Mouse (Mus musculus) thymus, adult 2 months (tissue): ENCODE measurements around the gene Fam217b. TPM values are rescaled to one million over a fixed set of nuclear protein-coding genes. Genes with fewer than 3 reads are reported as not detected.

Experiments used
- DNase-seq: peaks from one replicate; pipeline ENCODE4 v3.0.0; 2021
- H3K27ac ChIP-seq: fragments of 200-500 bp; 2 replicates; pipeline ENCODE4 v1.5.1; 2012; ENCODE audit warnings: low read length, control low read depth; ENCODE audit not compliant: control insufficient read depth, insufficient read depth
- H3K27me3 ChIP-seq: fragments of 200-500 bp; 2 replicates; pipeline ENCODE4 v1.6.1; 2012; ENCODE audit warnings: mild to moderate bottlenecking, low read length, moderate library complexity, mixed read lengths; ENCODE audit not compliant: control insufficient read depth, insufficient read depth
- H3K36me3 ChIP-seq: fragments of 200-500 bp; 2 replicates; pipeline ENCODE4 v1.6.1; 2012; ENCODE audit warnings: mild to moderate bottlenecking, low read length, moderate library complexity; ENCODE audit not compliant: control insufficient read depth, insufficient read depth
- H3K4me1 ChIP-seq: fragments of 200-500 bp; replicated peaks from 2 replicates; pipeline ENCODE4 v1.6.1; 2012; ENCODE audit warnings: low read length; ENCODE audit not compliant: control insufficient read depth, insufficient read depth
- H3K4me3 ChIP-seq: fragments of 200-500 bp; 2 replicates; pipeline ENCODE4 v1.5.1; 2012; ENCODE audit warnings: mild to moderate bottlenecking, low read length, control low read depth, moderate library complexity; ENCODE audit not compliant: control insufficient read depth, insufficient read depth
- CTCF ChIP-seq: fragments of 200-500 bp; IDR thresholded peaks from 2 replicates; pipeline ENCODE4 v1.5.1; 2012; ENCODE audit warnings: mild to moderate bottlenecking, control low read depth, low read length, moderate library complexity, borderline replicate concordance; ENCODE audit not compliant: control insufficient read depth, poor library complexity, insufficient read depth; ENCODE audit errors: extremely low read depth
- POLR2A ChIP-seq: fragments of 200-500 bp; IDR thresholded peaks from 2 replicates; pipeline ENCODE4 v1.6.1; 2012; ENCODE audit warnings: mild to moderate bottlenecking, low read length, control low read depth, moderate library complexity; ENCODE audit not compliant: control insufficient read depth, poor library complexity, insufficient read depth; ENCODE audit errors: extremely low read depth
- WGBS: fragments of 180-500 bp; shearing (Covaris S2); methylation state at CpG from one replicate; pipeline ENCODE4 v1.1.7; 2018; 5-methylcytosine and 5-hydroxymethylcytosine counted together
- polyA plus RNA-seq: library from polyadenylated mRNA; depleted of rRNA; stranded (reverse); fragments of >200 nt; gene quantifications from 2 replicates; pipeline ENCODE4 v1.2.3, GENCODE M21; 2012

Gene Fam217b
- polyA plus RNA-seq, 1 experiment = 1.0 TPM

DNA sequence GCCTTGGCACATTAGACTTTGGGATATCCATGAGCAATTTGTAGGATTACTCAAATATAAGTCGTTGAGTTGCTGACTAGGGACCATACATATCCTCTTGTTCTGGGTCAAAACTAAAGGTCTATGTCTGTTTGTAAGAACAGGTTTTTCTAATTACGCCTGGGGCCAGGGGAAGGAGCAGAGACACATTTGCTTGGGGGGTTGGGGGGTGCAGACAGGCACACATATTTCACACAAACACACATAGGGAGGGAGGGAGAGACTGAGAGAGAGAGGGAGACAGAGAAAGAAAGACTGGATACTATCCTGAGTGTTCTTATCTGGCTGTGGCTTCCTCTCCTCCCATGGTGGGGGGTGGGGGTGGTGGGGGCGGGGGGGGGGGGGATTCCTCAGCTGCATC lies 7.9 kb downstream of the Fam217b start:
- Histone ChIP-seq H3K4me3 (no peak overlapping the region), H3K4me1 (no peaks in the 10 kb centered on the region), H3K27ac (no peak overlapping the region), H3K36me3 (no peaks in the 10 kb centered on the region), H3K27me3 (no peaks in the 10 kb centered on the region)
- WGBS = 85% methylated on average over 3 of the region's 3 CpGs
- TF ChIP-seq POLR2A = no peak
- no peak for DNase-seq

DNA sequence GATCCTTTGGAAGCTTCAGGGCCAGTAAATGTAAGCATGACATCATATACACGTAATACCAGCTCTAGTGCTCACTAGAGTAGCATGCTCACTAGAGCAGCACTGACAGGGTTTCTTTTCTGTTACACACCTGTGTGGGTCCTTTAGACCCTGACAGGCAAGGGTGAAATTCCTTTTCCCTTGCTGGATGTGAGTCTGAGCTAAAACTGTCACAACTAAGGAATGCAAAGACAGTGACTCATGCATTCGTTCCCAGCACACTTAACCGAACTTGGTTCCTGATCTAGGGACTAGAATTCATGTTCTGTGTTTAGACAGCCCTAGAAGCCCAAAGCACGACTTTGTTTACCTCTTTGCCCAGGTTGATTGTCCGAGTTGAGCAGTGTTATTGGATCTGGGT lies 8.9 kb downstream of the Fam217b start:
- DNase-seq = no peak
- 90% methylated on average over 5 of the region's 5 CpGs for WGBS
- TF ChIP-seq POLR2A (no peak), CTCF (no peak)
- Histone ChIP-seq H3K4me3 (no peak overlapping the region), H3K36me3 (no peaks in the 10 kb centered on the region), H3K4me1 (no peaks in the 10 kb centered on the region), H3K27me3 (no peaks in the 10 kb centered on the region), H3K27ac (no peak overlapping the region)

DNA sequence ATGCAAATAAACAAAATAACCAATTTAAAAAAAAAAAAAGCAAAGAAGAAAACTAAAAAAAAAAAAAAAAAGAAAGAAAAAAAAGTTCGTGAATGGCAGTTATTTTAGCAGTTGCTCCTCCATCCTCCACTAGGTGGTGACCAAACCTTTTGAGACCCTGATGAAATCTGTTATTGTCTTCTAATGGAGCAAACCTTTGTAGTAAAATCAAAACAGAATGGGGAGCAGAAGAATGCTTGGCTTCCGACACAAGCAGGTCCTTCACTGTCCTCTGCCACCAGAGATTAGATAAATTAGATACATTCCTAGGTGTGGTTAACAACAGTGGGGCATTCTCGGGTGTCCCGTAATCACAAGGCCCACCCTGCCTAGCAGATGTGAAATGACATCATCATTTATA lies 11.9 kb downstream of the Fam217b start:
- Histone ChIP-seq H3K36me3 (no peaks in the 10 kb centered on the region), H3K4me3 (no peak overlapping the region), H3K4me1 (no peaks in the 10 kb centered on the region), H3K27me3 (no peaks in the 10 kb centered on the region), H3K27ac (no peak overlapping the region)
- 52% methylated on average over 4 of the region's 4 CpGs for WGBS
- no peak for DNase-seq
- TF ChIP-seq POLR2A (no peak), CTCF (no peak)

DNA sequence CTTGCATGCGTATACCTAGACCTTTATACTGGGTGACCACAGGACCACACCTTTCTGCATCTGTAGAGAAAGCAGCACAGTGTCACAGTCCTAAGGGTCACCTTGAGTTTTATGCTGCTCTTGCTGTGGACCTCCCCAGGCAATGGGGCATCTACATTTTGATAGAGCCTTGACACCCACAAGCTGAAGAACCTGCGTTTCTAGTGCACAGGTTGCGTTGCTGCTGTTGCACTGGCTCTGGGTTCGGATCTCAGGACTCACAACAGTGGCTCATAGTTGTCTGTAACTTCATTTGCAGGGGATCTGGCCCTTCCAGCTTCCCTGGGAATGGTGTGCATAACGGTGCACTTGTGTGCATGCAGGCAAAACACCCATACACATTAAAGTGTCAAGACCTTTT lies 12.9 kb downstream of the Fam217b start:
- Histone ChIP-seq H3K27me3 (no peaks in the 10 kb centered on the region), H3K27ac (no peak overlapping the region), H3K4me3 (no peak overlapping the region), H3K4me1 (no peaks in the 10 kb centered on the region), H3K36me3 (no peaks in the 10 kb centered on the region)
- DNase-seq = no peak
- 92% methylated on average over 5 of the region's 5 CpGs for WGBS
- TF ChIP-seq CTCF (no peak), POLR2A (no peak)

DNA sequence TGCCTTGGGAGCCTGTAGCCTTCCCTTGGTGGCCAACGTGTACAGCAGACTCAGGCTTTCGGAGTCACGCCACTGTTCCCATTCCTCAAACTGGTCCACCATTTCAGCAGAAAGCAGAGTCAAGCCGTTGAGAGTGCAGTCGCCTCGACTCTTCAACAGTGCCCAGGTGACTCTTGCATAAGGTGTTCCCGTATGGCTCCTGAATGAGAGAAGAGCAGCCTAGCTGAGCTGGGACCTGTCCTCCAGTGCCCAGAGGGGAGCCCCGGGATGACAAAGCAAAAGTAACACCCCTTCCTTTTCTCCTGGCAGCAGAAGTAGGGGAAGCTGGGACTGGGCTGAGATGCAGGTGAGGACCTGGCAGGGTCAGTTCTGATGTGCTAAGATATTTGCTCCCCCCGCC lies 13.9 kb downstream of the Fam217b start:
- Histone ChIP-seq H3K27ac (no peak overlapping the region), H3K4me1 (no peaks in the 10 kb centered on the region), H3K36me3 (no peaks in the 10 kb centered on the region), H3K4me3 (no peak overlapping the region), H3K27me3 (no peaks in the 10 kb centered on the region)
- WGBS = 76% methylated on average over 9 of the region's 9 CpGs
- TF ChIP-seq CTCF (no peak), POLR2A (no peak)
- no peak for DNase-seq

DNA sequence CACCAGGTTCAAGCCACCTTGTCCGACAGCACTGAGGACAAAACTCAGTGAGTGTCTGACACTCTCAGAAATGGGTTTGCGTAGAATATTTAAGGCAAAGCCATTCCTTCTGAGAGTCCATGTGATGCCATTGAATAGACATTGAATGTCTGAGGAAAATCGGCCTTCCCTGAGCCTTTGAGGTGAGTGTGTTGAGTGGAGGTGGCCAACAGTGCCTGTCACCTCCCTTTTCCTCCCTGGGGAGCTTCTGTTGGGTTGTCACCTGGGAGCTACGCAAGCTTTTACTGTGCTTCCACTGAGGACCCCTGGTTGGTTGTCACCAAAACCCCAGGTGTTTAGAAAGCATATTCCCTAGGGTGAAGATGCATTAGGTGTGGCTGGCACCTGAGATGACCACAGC lies 14.4 kb downstream of the Fam217b start:
- Histone ChIP-seq H3K27ac (no peak overlapping the region), H3K27me3 (no peaks in the 10 kb centered on the region), H3K36me3 (no peaks in the 10 kb centered on the region), H3K4me1 (no peaks in the 10 kb centered on the region), H3K4me3 (no peak overlapping the region)
- no peak for TF ChIP-seq POLR2A
- WGBS = 86% methylated on average over 4 of the region's 4 CpGs
- DNase-seq = no peak

DNA sequence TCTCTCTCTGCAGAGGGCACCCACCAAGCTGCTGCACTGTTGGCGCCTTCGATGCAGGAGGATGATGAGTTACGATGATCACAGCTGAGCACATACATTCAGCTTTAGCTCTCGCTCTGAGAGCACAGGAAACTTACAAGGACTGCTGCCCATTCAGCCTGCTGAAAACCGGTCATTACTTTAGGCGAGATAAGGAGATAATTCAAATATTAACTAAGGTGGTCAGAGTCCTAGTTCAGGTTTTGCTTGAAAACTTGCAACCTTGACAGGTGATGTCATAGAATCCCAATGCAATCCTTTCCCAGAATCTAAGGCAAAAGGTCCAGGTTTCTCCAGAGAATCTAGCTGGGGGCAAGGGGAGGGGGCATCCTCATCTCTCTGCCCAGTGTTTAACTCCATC lies 15.1 kb downstream of the Fam217b start:
- no peak overlapping the region for H3K27ac ChIP-seq

More for the DNA sequence above, 15.1 kb downstream of the Fam217b start:
- H3K36me3 ChIP-seq = no peaks in the 10 kb centered on the region
- H3K4me1 ChIP-seq = no peaks in the 10 kb centered on the region
- 95% methylated on average over 6 of the region's 6 CpGs for WGBS
- DNase-seq = no peak
- H3K27me3 ChIP-seq = no peaks in the 10 kb centered on the region
- no peak for TF ChIP-seq CTCF
- no peak for TF ChIP-seq POLR2A
- no peak overlapping the region for H3K4me3 ChIP-seq
